Mouse (Mus musculus): ENCODE measurements around the gene Ctnnb1.

Ctnnb1 gene

GRCm38 (mm10) chr9:120926939-120927606 lies 1.9 kb upstream of the Ctnnb1 start:
- CTCF ChIA-PET, result interaction anchor here (0.6 kb wide), 1 partner anchor 783 kb away, joined by 3 read pairs; the partner anchor contains the start of gene Ss18l2

- CTCF ChIA-PET, result no interaction called here
Measured at GRCm38 (mm10) chr9:120930021-120930420, 1.0 kb downstream of the Ctnnb1 start.

GRCm38 (mm10) chr9:120930811-120931210 lies 1.8 kb downstream of the Ctnnb1 start:
- CTCF ChIA-PET, result no interaction called here

- CTCF ChIA-PET, result interaction anchor here (1.0 kb wide), 1 partner anchor 361 kb away, joined by 3 read pairs; the partner anchor contains the start of gene Rpl14
Measured at GRCm38 (mm10) chr9:120932371-120932770, 3.4 kb downstream of the Ctnnb1 start.

- CTCF ChIA-PET, result interaction anchor here (1.0 kb wide), 1 partner anchor 362 kb away, joined by 3 read pairs; the partner anchor contains the start of gene Rpl14
Measured at GRCm38 (mm10) chr9:120932797-120933586, 4.0 kb downstream of the Ctnnb1 start.

- CTCF ChIA-PET, result no interaction called here
Measured at GRCm38 (mm10) chr9:120933587-120933885, 4.5 kb downstream of the Ctnnb1 start.

- CTCF ChIA-PET, result interaction anchor here (0.7 kb wide), 1 partner anchor 735 kb away, joined by 3 read pairs; no protein-coding TSS in a partner anchor
Measured at GRCm38 (mm10) chr9:120933886-120934758, 5.1 kb downstream of the Ctnnb1 start.

GRCm38 (mm10) chr9:120934821-120935633 lies 6.0 kb downstream of the Ctnnb1 start:
- CTCF ChIA-PET, result interaction anchor here (0.7 kb wide), 1 partner anchor 734 kb away, joined by 3 read pairs; no protein-coding TSS in a partner anchor

- CTCF ChIA-PET, result interaction anchor here (1.0 kb wide), 1 partner anchor 12 kb away, joined by 4 read pairs; no protein-coding TSS in a partner anchor
Measured at GRCm38 (mm10) chr9:120935634-120935922, 6.6 kb downstream of the Ctnnb1 start.

- CTCF ChIA-PET, result interaction anchor here (1.0 kb wide), 1 partner anchor 11 kb away, joined by 4 read pairs; no protein-coding TSS in a partner anchor
Measured at GRCm38 (mm10) chr9:120936351-120936750, 7.3 kb downstream of the Ctnnb1 start.

- CTCF ChIA-PET, result no interaction called here
Measured at GRCm38 (mm10) chr9:120940858-120941257, 11.8 kb downstream of the Ctnnb1 start.

GRCm38 (mm10) chr9:120943757-120944156 lies 14.7 kb downstream of the Ctnnb1 start:
- CTCF ChIA-PET, result no interaction called here

- CTCF ChIA-PET, result no interaction called here
Measured at GRCm38 (mm10) chr9:120944211-120944610, 15.2 kb downstream of the Ctnnb1 start.

GRCm38 (mm10) chr9:120946131-120946530 lies 17.1 kb downstream of the Ctnnb1 start:
- CTCF ChIA-PET, result no interaction called here

- CTCF ChIA-PET, result interaction anchor here (0.6 kb wide), 1 partner anchor 534 kb away, joined by 3 read pairs; no protein-coding TSS in a partner anchor
Measured at GRCm38 (mm10) chr9:120948832-120949231, 19.8 kb downstream of the Ctnnb1 start.

- CTCF ChIA-PET, result interaction anchor here (0.6 kb wide), 1 partner anchor 484 kb away, joined by 7 read pairs; no protein-coding TSS in a partner anchor
Measured at GRCm38 (mm10) chr9:120950761-120951160, 21.7 kb downstream of the Ctnnb1 start.

GRCm38 (mm10) chr9:120951947-120952346 lies 22.9 kb downstream of the Ctnnb1 start:
- CTCF ChIA-PET, result no interaction called here

GRCm38 (mm10) chr9:120958051-120958450 lies 29.0 kb downstream of the Ctnnb1 start:
- CTCF ChIA-PET, result no interaction called here

GRCm38 (mm10) chr9:120958560-120958959 lies 29.5 kb downstream of the Ctnnb1 start:
- CTCF ChIA-PET, result no interaction called here

GRCm38 (mm10) chr9:120959225-120959624 lies 30.2 kb downstream of the Ctnnb1 start:
- CTCF ChIA-PET, result no interaction called here

- CTCF ChIA-PET, result no interaction called here
Measured at GRCm38 (mm10) chr9:120960611-120961010, 31.6 kb downstream of the Ctnnb1 start.
